Mouse (Mus musculus) midbrain, embryonic 11.5 days (tissue): Measurements from ENCODE around the gene Erc2. TPM values are rescaled to one million over a fixed set of nuclear protein-coding genes. Genes with fewer than 3 reads are reported as not detected.

Experiments
- ATAC-seq: fragments of 200-750 bp; cut with Nextera tagmentation; 2 replicates; pipeline ENCODE4 v1.8.0; 2017; ENCODE audit warnings: moderate TSS enrichment, moderate library complexity; ENCODE audit not compliant: low FRiP score
- DNase-seq: peaks from one replicate; pipeline ENCODE4 v3.0.0; 2015; ENCODE audit warnings: low spot score; ENCODE audit errors: missing footprints
- H3K27ac ChIP-seq: fragments of 300-500 bp; sonication (generic); 2 replicates; pipeline ENCODE4 v1.5.1; 2014; ENCODE audit warnings: low read depth, low read length
- H3K27me3 ChIP-seq: fragments of 300-500 bp; sonication (generic); 2 replicates; pipeline ENCODE4 v1.6.1; 2014; ENCODE audit warnings: mild to moderate bottlenecking, low read length, moderate library complexity, mixed read lengths; ENCODE audit not compliant: control insufficient read depth, insufficient read depth
- H3K36me3 ChIP-seq: fragments of 300-500 bp; sonication (generic); 2 replicates; pipeline ENCODE4 v1.6.1; 2014; ENCODE audit warnings: mild to moderate bottlenecking, low read length, moderate library complexity, mixed read lengths; ENCODE audit not compliant: control insufficient read depth, insufficient read depth
- H3K4me1 ChIP-seq: fragments of 300-500 bp; sonication (generic); 2 replicates; pipeline ENCODE4 v1.6.1; 2014; ENCODE audit warnings: low read length; ENCODE audit not compliant: control insufficient read depth, insufficient read depth
- H3K4me2 ChIP-seq: fragments of 300-500 bp; sonication (generic); 2 replicates; pipeline ENCODE4 v1.6.1; 2014; ENCODE audit warnings: mild to moderate bottlenecking, moderate library complexity
- H3K4me3 ChIP-seq: fragments of 300-500 bp; sonication (generic); 2 replicates; pipeline ENCODE4 v1.5.1; 2014; ENCODE audit warnings: low read depth, low read length
- H3K9ac ChIP-seq: fragments of 300-500 bp; sonication (generic); 2 replicates; pipeline ENCODE4 v1.6.1; 2014; ENCODE audit warnings: low read length
- H3K9me3 ChIP-seq: fragments of 300-500 bp; sonication (generic); 2 replicates; pipeline ENCODE4 v1.6.1; 2016; ENCODE audit warnings: low read length; ENCODE audit not compliant: control insufficient read depth
- WGBS: fragments of 180-500 bp; shearing (Covaris S2); extraction: QIAGEN DNeasy Blood & Tissue Kit; methylation state at CpG from one replicate; pipeline ENCODE4 v1.1.7; 2014; 5-methylcytosine and 5-hydroxymethylcytosine counted together
- polyA plus RNA-seq: library from polyadenylated mRNA; unstranded; fragments of >200 nt; fragmentation: Nextera tagmentation; extraction: Ambion mirVana; gene quantifications from 2 replicates; pipeline ENCODE4 v1.2.1, GENCODE M21; 2014

The Erc2 gene
- polyA plus RNA-seq, 1 experiment from 2014 or later = 10.6 TPM

GRCm38 (mm10) chr14:28192711-28193364, 570.6 kb downstream of the Erc2 start:
- Histone ChIP-seq H3K4me2 (no peak overlapping the region), H3K9me3 (no peaks in the 10 kb centered on the region), H3K27ac (no peak overlapping the region), H3K27me3 (no peaks in the 10 kb centered on the region), H3K9ac (no peak overlapping the region), H3K4me1 (no peaks in the 10 kb centered on the region), H3K36me3 (no peaks in the 10 kb centered on the region), H3K4me3 (no peak overlapping the region)
- WGBS = 85% methylated on average over 8 of the region's 8 CpGs
- DNase-seq (no peak), ATAC-seq (no peak)

- ATAC-seq = no peak
- 91% methylated on average over 4 of the region's 4 CpGs for WGBS
Observed at GRCm38 (mm10) chr14:28203874-28204273, 581.6 kb downstream of the Erc2 start.

GRCm38 (mm10) chr14:28206303-28206702, 584.1 kb downstream of the Erc2 start:
- 93% methylated on average over 2 of the region's 2 CpGs for WGBS
- ATAC-seq (no peak), DNase-seq (no peak)
- Histone ChIP-seq H3K9ac (no peak overlapping the region), H3K36me3 (no peaks in the 10 kb centered on the region), H3K4me3 (no peak overlapping the region), H3K9me3 (no peaks in the 10 kb centered on the region), H3K4me2 (no peak overlapping the region), H3K27me3 (no peaks in the 10 kb centered on the region), H3K4me1 (no peaks in the 10 kb centered on the region), H3K27ac (no peak overlapping the region)

More at GRCm38 (mm10) chr14:28203874-28204273, 581.6 kb downstream of the Erc2 start:
- Histone ChIP-seq H3K4me3 (no peak overlapping the region), H3K27me3 (no peaks in the 10 kb centered on the region), H3K9ac (no peak overlapping the region), H3K9me3 (no peaks in the 10 kb centered on the region), H3K4me1 (no peaks in the 10 kb centered on the region), H3K36me3 (no peaks in the 10 kb centered on the region), H3K4me2 (no peak overlapping the region), H3K27ac (no peak overlapping the region)
- no peak for DNase-seq

GRCm38 (mm10) chr14:28225550-28225949, 603.3 kb downstream of the Erc2 start:
- no peak overlapping the region for H3K4me3 ChIP-seq
- no peak overlapping the region for H3K27ac ChIP-seq
- DNase-seq (no peak), ATAC-seq (no peak)
- H3K9me3 ChIP-seq = no peaks in the 10 kb centered on the region
- H3K4me2 ChIP-seq = no peak overlapping the region
- no peaks in the 10 kb centered on the region for H3K36me3 ChIP-seq
- WGBS = 91% methylated on average over 6 of the region's 6 CpGs
- no peaks in the 10 kb centered on the region for H3K27me3 ChIP-seq
- no peaks in the 10 kb centered on the region for H3K4me1 ChIP-seq
- H3K9ac ChIP-seq = no peak overlapping the region

GRCm38 (mm10) chr14:28230563-28230962, 608.3 kb downstream of the Erc2 start:
- 84% methylated on average over 6 of the region's 6 CpGs for WGBS
- no peak overlapping the region for H3K27ac ChIP-seq
- no peak overlapping the region for H3K4me2 ChIP-seq
- no peaks in the 10 kb centered on the region for H3K36me3 ChIP-seq
- H3K4me1 ChIP-seq = no peaks in the 10 kb centered on the region
- ATAC-seq (no peak), DNase-seq (no peak)
- no peaks in the 10 kb centered on the region for H3K9me3 ChIP-seq
- no peak overlapping the region for H3K4me3 ChIP-seq
- H3K9ac ChIP-seq = no peak overlapping the region
- H3K27me3 ChIP-seq = no peaks in the 10 kb centered on the region

GRCm38 (mm10) chr14:28231241-28231640, 609.0 kb downstream of the Erc2 start:
- no peak overlapping the region for H3K9ac ChIP-seq
- ATAC-seq (no peak), DNase-seq (no peak)
- H3K4me3 ChIP-seq = no peak overlapping the region
- no peaks in the 10 kb centered on the region for H3K27me3 ChIP-seq
- H3K9me3 ChIP-seq = no peaks in the 10 kb centered on the region
- no peaks in the 10 kb centered on the region for H3K36me3 ChIP-seq
- no peak overlapping the region for H3K4me2 ChIP-seq
- no peak overlapping the region for H3K27ac ChIP-seq
- WGBS = 30% methylated on average over 2 of the region's 2 CpGs
- H3K4me1 ChIP-seq = no peaks in the 10 kb centered on the region

GRCm38 (mm10) chr14:28238336-28239048, 616.3 kb downstream of the Erc2 start:
- ATAC-seq = no peak
- H3K4me3 ChIP-seq = no peak overlapping the region
- no peak overlapping the region for H3K27ac ChIP-seq
- no peak for DNase-seq
- no peak overlapping the region for H3K9ac ChIP-seq
- H3K27me3 ChIP-seq = no peaks in the 10 kb centered on the region
- no peaks in the 10 kb centered on the region for H3K9me3 ChIP-seq
- no peaks in the 10 kb centered on the region for H3K4me1 ChIP-seq
- no peak overlapping the region for H3K4me2 ChIP-seq
- WGBS = 89% methylated on average over 9 of the region's 9 CpGs
- no peaks in the 10 kb centered on the region for H3K36me3 ChIP-seq

- no peaks in the 10 kb centered on the region for H3K36me3 ChIP-seq
- no peak overlapping the region for H3K9ac ChIP-seq
- no peak overlapping the region for H3K27ac ChIP-seq
- H3K4me2 ChIP-seq = no peak overlapping the region
- H3K4me1 ChIP-seq = no peaks in the 10 kb centered on the region
- no peaks in the 10 kb centered on the region for H3K9me3 ChIP-seq
- H3K4me3 ChIP-seq = no peak overlapping the region
- DNase-seq = no peak
- no peaks in the 10 kb centered on the region for H3K27me3 ChIP-seq
- whole genome bisulfite sequencing = 56% methylated on average over 3 of the region's 3 CpGs
- ATAC-seq = no peak
Observed at GRCm38 (mm10) chr14:28240111-28240510, 617.9 kb downstream of the Erc2 start.

- Histone ChIP-seq H3K36me3 (no peaks in the 10 kb centered on the region), H3K9ac (no peak overlapping the region), H3K4me2 (no peak overlapping the region), H3K27ac (no peak overlapping the region), H3K9me3 (no peaks in the 10 kb centered on the region), H3K4me3 (no peak overlapping the region), H3K27me3 (no peaks in the 10 kb centered on the region), H3K4me1 (no peaks in the 10 kb centered on the region)
- no peak for ATAC-seq
- WGBS = 85% methylated on average over 3 of the region's 3 CpGs
- no peak for DNase-seq
Observed at GRCm38 (mm10) chr14:28242743-28243142, 620.5 kb downstream of the Erc2 start.
